Mouse (Mus musculus) heart, embryonic 12.5 days (tissue): Measurements from ENCODE around the gene Acot4. TPM values are rescaled to one million over a fixed set of nuclear protein-coding genes. Genes with fewer than 3 reads are reported as not detected.
"Not testable (repeated sequence)": the region's sequence is repeated elsewhere in the genome, so short reads cannot be mapped to it uniquely, and the experiment has no call there.

Experiments used
- ATAC-seq: fragments of 200-750 bp; cut with Nextera tagmentation; 2 replicates; pipeline ENCODE4 v1.8.0; 2017; ENCODE audit warnings: moderate TSS enrichment, moderate library complexity; ENCODE audit not compliant: insufficient number of reproducible peaks, low FRiP score
- H3K27ac ChIP-seq: fragments of 300-500 bp; sonication (generic); 2 replicates; pipeline ENCODE4 v1.5.1; 2016; ENCODE audit warnings: mild to moderate bottlenecking, moderate library complexity; ENCODE audit not compliant: poor library complexity, severe bottlenecking
- H3K27me3 ChIP-seq: fragments of 300-500 bp; sonication (generic); replicated peaks from 2 replicates; pipeline ENCODE4 v1.6.1; 2016; ENCODE audit warnings: mild to moderate bottlenecking, moderate library complexity
- H3K36me3 ChIP-seq: fragments of 300-500 bp; sonication (generic); 2 replicates; pipeline ENCODE4 v1.6.1; 2016; ENCODE audit warnings: mild to moderate bottlenecking, moderate library complexity
- H3K4me1 ChIP-seq: fragments of 300-500 bp; sonication (generic); replicated peaks from 2 replicates; pipeline ENCODE4 v1.6.1; 2016; ENCODE audit warnings: mild to moderate bottlenecking
- H3K4me2 ChIP-seq: fragments of 300-500 bp; sonication (generic); 2 replicates; pipeline ENCODE4 v1.6.1; 2016; ENCODE audit warnings: mild to moderate bottlenecking, moderate library complexity
- H3K4me3 ChIP-seq: fragments of 300-500 bp; sonication (generic); 2 replicates; pipeline ENCODE4 v1.5.1; 2016; ENCODE audit warnings: mild to moderate bottlenecking
- H3K9ac ChIP-seq: fragments of 300-500 bp; sonication (generic); 2 replicates; pipeline ENCODE4 v1.6.1; 2016; ENCODE audit warnings: mild to moderate bottlenecking, moderate library complexity
- H3K9me3 ChIP-seq: fragments of 300-500 bp; sonication (generic); replicated peaks from 2 replicates; pipeline ENCODE4 v1.6.1; 2016; ENCODE audit warnings: mild to moderate bottlenecking, moderate library complexity
- WGBS: fragments of 180-500 bp; shearing (Covaris S2); methylation state at CpG from one replicate; pipeline ENCODE4 v1.1.7; 2016; 5-methylcytosine and 5-hydroxymethylcytosine counted together
- polyA plus RNA-seq: library from polyadenylated mRNA; unstranded; fragments of >200 nt; fragmentation: Nextera tagmentation; extraction: Ambion mirVana; gene quantifications from 2 replicates; pipeline ENCODE4 v1.2.1, GENCODE M21; 2016

Gene Acot4
- polyA plus RNA-seq, 1 experiment from 2014 or later, result 0.36 TPM

DNA sequence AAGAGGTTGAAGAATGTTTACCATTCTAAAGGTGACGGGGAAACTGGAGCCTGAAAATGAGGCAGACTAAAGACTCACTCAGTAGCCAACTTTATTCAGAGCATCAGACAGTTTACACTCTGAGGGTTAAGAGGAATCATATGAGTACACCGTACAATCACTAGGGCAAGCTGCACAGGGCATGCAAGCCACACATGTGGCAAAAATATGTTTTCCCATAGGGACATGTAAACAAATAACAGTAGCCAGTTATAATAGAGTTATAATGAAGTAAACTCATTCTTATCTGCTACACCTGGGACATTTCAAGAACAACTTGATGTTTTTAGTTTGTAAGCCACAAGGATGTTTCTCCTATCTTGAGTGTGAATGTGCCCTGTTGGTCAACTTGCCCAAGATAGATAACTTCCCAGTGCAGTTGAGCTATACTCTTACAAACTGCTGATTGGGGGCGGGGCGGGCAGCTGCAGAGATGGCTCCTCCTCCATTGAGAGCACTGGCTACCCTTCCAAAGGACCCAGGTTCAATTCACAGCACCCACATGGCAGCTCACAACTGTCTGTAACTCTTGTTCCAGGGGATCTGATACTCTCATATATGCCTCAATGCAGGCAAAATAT is 39.3 kb downstream of the Acot4 start:
- H3K36me3 ChIP-seq, result no peaks in the 10 kb centered on the region
- H3K9me3 ChIP-seq, result no peaks in the 10 kb centered on the region
- no peak overlapping the region for H3K4me2 ChIP-seq
- no peak overlapping the region for H3K4me3 ChIP-seq
- H3K27me3 ChIP-seq, result no peaks in the 10 kb centered on the region
- H3K27ac ChIP-seq, result no peak overlapping the region
- H3K9ac ChIP-seq, result no peak overlapping the region
- no peaks in the 10 kb centered on the region for H3K4me1 ChIP-seq
- whole genome bisulfite sequencing, result 79% methylated on average over 4 of the region's 4 CpGs
- no peak for ATAC-seq

DNA sequence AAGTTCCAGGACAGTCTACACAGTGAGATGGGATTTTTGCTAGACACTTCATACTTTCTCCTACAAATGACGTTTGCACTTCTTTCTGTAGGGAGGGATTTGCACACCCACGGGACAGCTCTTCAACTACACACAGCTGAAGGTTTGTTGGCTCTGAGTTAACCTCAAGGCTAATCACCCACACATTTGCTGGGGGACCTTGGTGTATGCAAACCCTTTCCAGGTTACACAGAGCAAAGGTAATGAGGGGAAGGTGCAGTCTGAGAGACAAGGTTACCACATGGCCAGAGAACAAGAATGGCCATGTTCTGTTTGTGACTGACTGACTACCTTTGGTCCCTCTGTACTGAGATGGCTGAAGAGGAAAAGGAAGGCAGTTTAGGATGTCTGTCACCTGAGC is 45.7 kb downstream of the Acot4 start:
- Histone ChIP-seq H3K27ac (no peak overlapping the region), H3K9ac (no peak overlapping the region), H3K4me2 (no peak overlapping the region), H3K9me3 (peaks cover 9% of the 10 kb centered on the region; the same call in 1 of the 2 replicates), H3K4me1 (no peaks in the 10 kb centered on the region), H3K27me3 (no peaks in the 10 kb centered on the region), H3K4me3 (no peak overlapping the region), H3K36me3 (no peaks in the 10 kb centered on the region)
- ATAC-seq, result no peak
- 72% methylated on average over 2 of the region's 2 CpGs for WGBS

DNA sequence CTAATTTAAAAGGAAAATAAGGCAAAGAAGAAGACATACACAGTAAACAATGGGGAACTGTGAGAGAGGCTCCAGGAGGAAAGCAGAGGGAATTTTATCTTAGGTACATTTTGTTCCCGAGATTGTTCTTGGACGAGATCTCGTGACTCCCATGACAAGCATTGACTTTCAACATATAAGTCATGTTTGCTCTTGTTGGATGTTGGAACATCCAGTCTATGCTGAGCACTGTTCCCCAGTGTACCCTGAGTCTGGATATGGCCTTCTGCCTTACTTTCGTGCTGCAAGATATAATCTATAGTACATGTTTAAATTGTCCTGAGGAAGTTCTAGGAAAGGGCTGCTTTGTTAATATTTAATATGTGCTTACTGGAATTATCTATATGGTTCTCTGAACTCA is 46.4 kb downstream of the Acot4 start:
- Histone ChIP-seq H3K27ac (no peak overlapping the region), H3K4me3 (no peak overlapping the region), H3K9me3 (peaks cover 13% of the 10 kb centered on the region; the same call in 1 of the 2 replicates), H3K36me3 (no peaks in the 10 kb centered on the region), H3K9ac (no peak overlapping the region), H3K4me1 (no peaks in the 10 kb centered on the region), H3K4me2 (no peak overlapping the region), H3K27me3 (no peaks in the 10 kb centered on the region)
- ATAC-seq, result no peak
- 71% methylated on average over 4 of the region's 4 CpGs for WGBS

DNA sequence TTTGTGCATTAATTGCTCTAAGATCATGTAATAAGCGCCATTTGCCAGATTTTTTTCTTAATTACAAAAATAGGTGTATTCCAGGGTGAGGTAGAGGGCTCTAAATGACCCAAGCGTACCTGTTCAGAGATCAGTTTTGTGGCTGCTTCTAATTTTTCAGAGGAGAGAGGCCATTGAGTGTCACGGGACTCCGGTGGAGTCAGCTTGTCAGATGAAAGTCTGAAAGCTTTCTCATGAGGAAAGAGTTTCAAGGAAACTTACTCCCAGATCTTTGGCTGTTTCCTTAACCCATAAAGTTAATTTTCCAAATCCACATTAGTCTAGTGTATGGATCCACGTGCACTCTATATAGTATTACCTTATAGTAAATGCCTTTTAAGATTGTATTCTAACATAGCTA is 56.5 kb downstream of the Acot4 start:
- peaks cover 28% of the 10 kb centered on the region for H3K9me3 ChIP-seq
- not testable (repeated sequence) for H3K9ac ChIP-seq, ATAC-seq, H3K4me2 ChIP-seq, H3K27me3 ChIP-seq, H3K4me3 ChIP-seq, H3K4me1 ChIP-seq, H3K27ac ChIP-seq, H3K36me3 ChIP-seq
- 82% methylated on average over 5 of the region's 5 CpGs for WGBS

Other genes starting within 250 kb of the Acot4 start
- gene Numb, start 116.4 kb upstream of the Acot4 start, polyA plus RNA-seq, result 40.6 and 43.7 TPM in 2 replicates
- gene Riox1, start 87.8 kb upstream of the Acot4 start, polyA plus RNA-seq, result 14.7 and 16.5 TPM in 2 replicates
- not detected in 2 replicates for gene Heatr4, start 53.5 kb upstream of the Acot4 start, polyA plus RNA-seq
- gene Acot2, start 50.5 kb upstream of the Acot4 start, polyA plus RNA-seq, result 43.8 and 45.1 TPM in 2 replicates
- 20.0 and 21.3 TPM in 2 replicates for gene Acot1, start 28.9 kb upstream of the Acot4 start, polyA plus RNA-seq
- gene Gm49366, start 556 bp downstream of the Acot4 start, polyA plus RNA-seq, result not detected in 2 replicates
- gene Acot3, start 13.8 kb downstream of the Acot4 start, polyA plus RNA-seq, result 0.27 and 0.64 TPM in 2 replicates
- 0.22 TPM in 1 of 2 replicates, not detected in the other for gene Acot5, start 30.9 kb downstream of the Acot4 start, polyA plus RNA-seq
- 0.64 and 1.1 TPM in 2 replicates for gene Acot6, start 62.3 kb downstream of the Acot4 start, polyA plus RNA-seq
- gene Dnal1, start 76.0 kb downstream of the Acot4 start, polyA plus RNA-seq, result 4.4 and 5.4 TPM in 2 replicates
- 0.40 and 0.68 TPM in 2 replicates for gene Pnma1, start 110.1 kb downstream of the Acot4 start, polyA plus RNA-seq
- gene Elmsan1, start 180.5 kb downstream of the Acot4 start, polyA plus RNA-seq, result 8.7 and 10.6 TPM in 2 replicates
- gene Ptgr2, start 246.9 kb downstream of the Acot4 start, polyA plus RNA-seq, result 75.8 and 77.5 TPM in 2 replicates